Mouse (Mus musculus) embryonic facial prominence, embryonic 12.5 days (tissue): ENCODE data around the gene Tspan15. TPM values are rescaled to one million over a fixed set of nuclear protein-coding genes. Genes with fewer than 3 reads are reported as not detected.

Experiments used
- ATAC-seq: fragments of 200-750 bp; cut with Nextera tagmentation; 2 replicates; pipeline ENCODE4 v1.8.0; 2017; ENCODE audit not compliant: insufficient number of reproducible peaks, insufficient read depth, low FRiP score, low TSS enrichment
- H3K27ac ChIP-seq: fragments of 300-500 bp; sonication (generic); 2 replicates; pipeline ENCODE4 v1.5.1; 2016; ENCODE audit warnings: mild to moderate bottlenecking
- H3K27me3 ChIP-seq: fragments of 300-500 bp; sonication (generic); 2 replicates; pipeline ENCODE4 v1.6.1; 2016; ENCODE audit warnings: mild to moderate bottlenecking, moderate library complexity
- H3K36me3 ChIP-seq: fragments of 300-500 bp; sonication (generic); 2 replicates; pipeline ENCODE4 v1.6.1; 2016; ENCODE audit warnings: mild to moderate bottlenecking
- H3K4me1 ChIP-seq: fragments of 300-500 bp; sonication (generic); 2 replicates; pipeline ENCODE4 v1.6.1; 2016
- H3K4me2 ChIP-seq: fragments of 300-500 bp; sonication (generic); replicated peaks from 2 replicates; pipeline ENCODE4 v1.6.1; 2016; ENCODE audit warnings: mild to moderate bottlenecking, moderate library complexity
- H3K4me3 ChIP-seq: fragments of 300-500 bp; sonication (generic); 2 replicates; pipeline ENCODE4 v1.5.1; 2016; ENCODE audit warnings: mild to moderate bottlenecking
- H3K9ac ChIP-seq: fragments of 300-500 bp; sonication (generic); 2 replicates; pipeline ENCODE4 v1.6.1; 2016; ENCODE audit warnings: mild to moderate bottlenecking, moderate library complexity
- H3K9me3 ChIP-seq: fragments of 300-500 bp; sonication (generic); 2 replicates; pipeline ENCODE4 v1.6.1; 2016; ENCODE audit warnings: mild to moderate bottlenecking, moderate library complexity
- WGBS: fragments of 180-500 bp; shearing (Covaris S2); methylation state at CpG from one replicate; pipeline ENCODE4 v1.1.7; 2016; 5-methylcytosine and 5-hydroxymethylcytosine counted together
- polyA plus RNA-seq: library from polyadenylated mRNA; unstranded; fragments of >200 nt; fragmentation: Nextera tagmentation; extraction: Ambion mirVana; gene quantifications from 2 replicates; pipeline ENCODE4 v1.2.1, GENCODE M21; 2016

The Tspan15 gene
- polyA plus RNA-seq, 1 experiment from 2014 or later: 19.5 TPM

GRCm38 (mm10) chr10:62186882-62187281 is 44.2 kb downstream of the Tspan15 start:
- no peak overlapping the region for H3K27ac ChIP-seq
- H3K4me1 ChIP-seq: no peaks in the 10 kb centered on the region
- no peak overlapping the region for H3K4me2 ChIP-seq
- WGBS: 20% methylated on average over 7 of the region's 7 CpGs
- no peaks in the 10 kb centered on the region for H3K9me3 ChIP-seq
- no peak for ATAC-seq
- no peak overlapping the region for H3K9ac ChIP-seq
- no peaks in the 10 kb centered on the region for H3K36me3 ChIP-seq
- no peak overlapping the region for H3K4me3 ChIP-seq
- no peaks in the 10 kb centered on the region for H3K27me3 ChIP-seq

DNA sequence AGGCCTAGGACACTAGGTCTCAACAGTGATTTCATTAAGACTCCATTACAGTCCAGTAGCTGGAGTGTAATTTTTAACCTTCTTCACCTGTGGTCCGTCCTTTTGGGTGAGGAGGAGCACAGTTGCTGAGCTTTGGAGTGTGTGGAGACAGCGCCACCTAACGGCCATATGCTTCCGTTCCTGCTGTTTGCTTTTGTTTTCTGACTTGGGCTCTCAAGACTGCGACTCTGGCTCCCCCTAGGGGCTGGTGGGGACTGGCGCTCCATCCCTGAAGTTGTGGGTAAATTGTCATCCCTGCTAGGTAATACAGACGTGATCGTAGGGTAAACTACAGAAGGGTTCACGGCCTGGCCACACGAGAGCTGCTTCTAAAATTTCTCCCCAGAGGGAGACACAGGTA is 48.0 kb downstream of the Tspan15 start:
- H3K4me3 ChIP-seq: no peak overlapping the region
- ATAC-seq: no peak
- no peak overlapping the region for H3K9ac ChIP-seq
- H3K36me3 ChIP-seq: no peaks in the 10 kb centered on the region
- no peak overlapping the region for H3K4me2 ChIP-seq
- H3K9me3 ChIP-seq: no peaks in the 10 kb centered on the region
- H3K27me3 ChIP-seq: no peaks in the 10 kb centered on the region
- H3K27ac ChIP-seq: no peak overlapping the region
- WGBS: under 1% methylated on average over 10 of the region's 10 CpGs
- H3K4me1 ChIP-seq: no peaks in the 10 kb centered on the region

GRCm38 (mm10) chr10:62182471-62183014 is 48.5 kb downstream of the Tspan15 start:
- H3K4me1 ChIP-seq: no peaks in the 10 kb centered on the region
- no peaks in the 10 kb centered on the region for H3K36me3 ChIP-seq
- no peak overlapping the region for H3K4me3 ChIP-seq
- 64% methylated on average over 6 of the region's 6 CpGs for WGBS
- H3K4me2 ChIP-seq: no peak overlapping the region
- ATAC-seq: no peak
- H3K27me3 ChIP-seq: no peaks in the 10 kb centered on the region
- no peak overlapping the region for H3K27ac ChIP-seq
- H3K9ac ChIP-seq: no peak overlapping the region
- no peaks in the 10 kb centered on the region for H3K9me3 ChIP-seq

- no peak overlapping the region for H3K4me3 ChIP-seq
- H3K27me3 ChIP-seq: no peaks in the 10 kb centered on the region
- H3K36me3 ChIP-seq: no peaks in the 10 kb centered on the region
- H3K4me2 ChIP-seq: no peak overlapping the region
- 44% methylated on average over 3 of the region's 3 CpGs for WGBS
- ATAC-seq: no peak
- no peaks in the 10 kb centered on the region for H3K9me3 ChIP-seq
- H3K9ac ChIP-seq: no peak overlapping the region
- no peak overlapping the region for H3K27ac ChIP-seq
- H3K4me1 ChIP-seq: no peaks in the 10 kb centered on the region
These were observed 49.4 kb downstream of the Tspan15 start for GRCm38 (mm10) chr10:62181701-62182100.

- WGBS: 92% methylated on average over 3 of the region's 3 CpGs
- no peak overlapping the region for H3K4me2 ChIP-seq
- no peak overlapping the region for H3K9ac ChIP-seq
- H3K27ac ChIP-seq: no peak overlapping the region
- no peaks in the 10 kb centered on the region for H3K27me3 ChIP-seq
- H3K4me1 ChIP-seq: no peaks in the 10 kb centered on the region
- no peaks in the 10 kb centered on the region for H3K36me3 ChIP-seq
- no peak for ATAC-seq
- H3K9me3 ChIP-seq: no peaks in the 10 kb centered on the region
- H3K4me3 ChIP-seq: no peak overlapping the region
These were observed 51.1 kb downstream of the Tspan15 start for GRCm38 (mm10) chr10:62179944-62180343.

GRCm38 (mm10) chr10:62174533-62175313 is 56.3 kb downstream of the Tspan15 start:
- H3K36me3 ChIP-seq: no peaks in the 10 kb centered on the region
- H3K27me3 ChIP-seq: no peaks in the 10 kb centered on the region
- no peak overlapping the region for H3K4me2 ChIP-seq
- 39% methylated on average over 15 of the region's 15 CpGs for WGBS
- no peak overlapping the region for H3K4me3 ChIP-seq
- no peak overlapping the region for H3K27ac ChIP-seq
- ATAC-seq: no peak
- H3K4me1 ChIP-seq: peaks cover 14% of the 10 kb centered on the region
- H3K9me3 ChIP-seq: no peaks in the 10 kb centered on the region
- no peak overlapping the region for H3K9ac ChIP-seq

- no peak for ATAC-seq
- no peak overlapping the region for H3K9ac ChIP-seq
- WGBS: 15% methylated on average over 9 of the region's 9 CpGs
- H3K27ac ChIP-seq: no peak overlapping the region
- peaks cover 14% of the 10 kb centered on the region for H3K4me1 ChIP-seq
- H3K9me3 ChIP-seq: no peaks in the 10 kb centered on the region
- H3K36me3 ChIP-seq: no peaks in the 10 kb centered on the region
- H3K4me3 ChIP-seq: no peak overlapping the region
- no peaks in the 10 kb centered on the region for H3K27me3 ChIP-seq
- H3K4me2 ChIP-seq: no peak overlapping the region
These were observed 57.1 kb downstream of the Tspan15 start for GRCm38 (mm10) chr10:62173941-62174448.

DNA sequence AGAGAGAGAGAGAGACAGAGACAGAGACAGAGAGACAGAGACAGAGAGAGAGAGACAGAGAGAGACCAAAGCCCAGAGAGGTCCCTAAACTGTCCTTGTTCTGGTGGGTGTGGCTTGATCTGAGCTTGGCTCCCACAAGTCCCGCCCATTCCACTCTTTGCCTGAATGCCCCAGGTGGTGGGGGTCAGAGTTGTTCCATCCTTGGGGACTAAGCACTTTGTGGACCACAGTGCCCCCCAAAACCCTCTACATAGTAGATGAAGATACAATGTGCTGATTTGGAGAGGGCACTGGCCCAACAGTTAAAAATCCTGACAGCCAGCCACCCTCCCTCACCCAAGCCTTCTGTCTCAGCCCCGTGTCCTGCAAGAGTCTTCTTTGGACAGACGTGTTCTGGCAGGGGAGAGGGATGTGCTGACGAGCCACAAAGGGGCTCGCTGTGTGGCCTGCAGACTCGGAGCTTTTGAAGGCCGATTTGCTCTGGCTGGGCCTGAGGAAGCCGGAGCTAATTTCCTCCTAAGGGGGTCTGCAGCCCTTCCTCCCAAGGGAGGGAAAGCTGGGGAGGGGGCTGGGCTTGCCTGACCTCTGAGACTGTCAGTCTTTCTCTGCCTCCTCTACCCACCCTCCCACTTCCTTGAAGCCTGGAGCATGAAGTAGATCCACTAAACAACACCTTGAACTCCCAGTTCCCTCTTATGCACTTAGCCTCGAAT is 58.1 kb downstream of the Tspan15 start:
- Histone ChIP-seq H3K4me2 (no peak overlapping the region; the same call in 1 of the 2 replicates), H3K9me3 (no peaks in the 10 kb centered on the region), H3K4me1 (peaks cover 14% of the 10 kb centered on the region), H3K9ac (0 out of 2 replicates have a peak overlapping the region, but pooled peaks have one; percentile 21), H3K36me3 (no peaks in the 10 kb centered on the region), H3K27me3 (no peaks in the 10 kb centered on the region), H3K27ac (no peak overlapping the region), H3K4me3 (no peak overlapping the region)
- WGBS: 4% methylated on average over 9 of the region's 9 CpGs
- ATAC-seq: peak; percentile 47; the same call in 1 of the 2 replicates

- Histone ChIP-seq H3K4me2 (no peak overlapping the region), H3K9ac (no peak overlapping the region), H3K4me1 (no peaks in the 10 kb centered on the region), H3K27ac (no peak overlapping the region), H3K4me3 (no peak overlapping the region), H3K9me3 (no peaks in the 10 kb centered on the region), H3K27me3 (no peaks in the 10 kb centered on the region), H3K36me3 (no peaks in the 10 kb centered on the region)
- no peak for ATAC-seq
- 38% methylated on average over 10 of the region's 10 CpGs for WGBS
These were observed 68.6 kb downstream of the Tspan15 start for GRCm38 (mm10) chr10:62162410-62162809.

DNA sequence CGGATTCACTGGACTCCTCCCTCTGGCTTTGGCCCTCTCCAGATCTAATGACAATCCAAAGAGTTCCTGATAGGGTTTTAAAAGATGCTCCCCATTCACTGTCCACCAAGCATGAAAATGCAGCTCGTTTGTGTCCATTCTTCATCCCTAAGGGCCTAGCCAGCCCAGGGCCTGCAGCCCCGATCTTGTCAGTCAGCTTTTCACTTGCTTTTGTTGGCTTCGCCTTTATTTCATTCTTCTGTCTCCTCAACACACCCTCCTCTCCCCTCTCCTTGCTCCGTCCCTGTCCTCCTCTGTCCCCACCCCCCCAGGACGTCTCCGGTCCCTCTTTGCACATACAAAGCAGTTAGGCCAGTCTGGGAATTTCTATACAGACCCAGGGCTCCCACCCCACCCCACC is 81.1 kb downstream of the Tspan15 start:
- no peak overlapping the region for H3K4me3 ChIP-seq
- WGBS: 49% methylated on average over 7 of the region's 7 CpGs

DNA sequence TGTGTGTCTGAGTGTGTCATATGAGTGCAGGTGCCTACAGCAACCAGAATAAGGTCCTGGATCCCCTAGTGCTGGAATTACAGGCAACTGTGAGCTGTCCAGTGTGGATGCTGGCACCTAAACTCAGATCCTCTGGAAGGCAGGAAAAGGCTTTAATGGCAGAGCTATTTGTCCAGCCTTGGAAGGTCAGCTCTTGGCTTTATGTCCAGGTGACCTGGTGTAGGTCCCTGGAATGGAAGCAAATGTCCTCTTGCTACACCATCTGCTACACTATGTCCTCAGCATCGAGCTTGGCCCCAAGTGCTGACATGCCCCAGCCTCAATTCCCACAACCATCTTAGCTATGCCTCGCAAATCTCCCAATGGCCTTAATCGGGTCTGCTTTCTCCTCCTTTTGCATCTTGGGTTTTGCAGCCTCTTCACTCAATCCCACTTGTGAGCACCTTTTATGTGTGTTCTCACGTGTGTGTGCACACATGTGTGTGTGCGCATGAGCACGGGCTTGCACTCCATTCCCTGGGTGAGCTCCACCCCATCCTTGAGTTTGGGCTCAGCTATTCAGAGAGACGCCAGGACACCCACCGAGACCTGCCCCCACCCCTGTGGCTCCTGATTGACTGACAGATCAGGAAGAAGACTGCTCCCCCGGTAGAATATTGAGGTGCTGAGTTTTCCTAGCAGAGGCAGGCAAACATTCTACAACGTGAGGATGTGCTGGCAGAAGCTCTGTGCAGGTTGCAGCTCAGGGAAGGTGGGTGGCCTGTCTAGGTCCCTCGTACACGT is 83.4 kb downstream of the Tspan15 start:
- Histone ChIP-seq H3K4me1 (no peaks in the 10 kb centered on the region), H3K4me3 (no peak overlapping the region), H3K9ac (no peak overlapping the region), H3K4me2 (no peak overlapping the region), H3K27me3 (peaks cover 17% of the 10 kb centered on the region), H3K36me3 (no peaks in the 10 kb centered on the region), H3K27ac (no peak overlapping the region), H3K9me3 (no peaks in the 10 kb centered on the region)
- no peak for ATAC-seq
- 50% methylated on average over 12 of the region's 12 CpGs for WGBS

More for the DNA sequence above, 81.1 kb downstream of the Tspan15 start:
- H3K27ac ChIP-seq: no peak overlapping the region
- no peak for ATAC-seq
- H3K36me3 ChIP-seq: no peaks in the 10 kb centered on the region
- H3K4me2 ChIP-seq: no peak overlapping the region
- peaks cover 17% of the 10 kb centered on the region for H3K27me3 ChIP-seq
- H3K9ac ChIP-seq: no peak overlapping the region
- H3K4me1 ChIP-seq: no peaks in the 10 kb centered on the region
- 0 out of 2 replicates have a peak, but pooled peaks cover 4% of the 10 kb centered on the region for H3K9me3 ChIP-seq
